Mouse (Mus musculus): Measurements from ENCODE around the gene Hbq1a. TPM values are rescaled to one million over a fixed set of nuclear protein-coding genes. Genes with fewer than 3 reads are reported as not detected.
"Not testable (repeated sequence)": the region's sequence is repeated elsewhere in the genome, so short reads cannot be mapped to it uniquely, and the experiment has no call there.

The Hbq1a gene
- polyA plus RNA-seq, 1 experiment from 2014 or later = not detected

DNA sequence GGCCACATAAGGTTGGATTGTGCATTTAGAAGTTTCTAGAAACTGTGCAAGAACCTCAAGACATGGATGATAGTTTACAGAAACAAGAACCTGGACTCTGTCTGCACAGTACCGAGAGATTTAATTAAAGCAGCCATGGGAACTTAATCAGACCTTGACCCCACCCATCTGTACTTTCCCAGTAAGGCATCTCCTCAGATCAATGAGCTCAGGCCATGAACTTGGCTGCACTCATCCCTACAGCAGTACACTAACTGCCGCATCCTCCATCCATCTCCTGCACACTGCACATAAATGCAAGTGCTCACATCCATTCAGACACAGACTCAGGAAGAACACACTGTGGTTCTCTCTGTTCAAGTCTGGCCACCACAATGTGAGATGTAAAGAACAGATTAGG lies 19.2 kb upstream of the Hbq1a start:
- no peaks in the 10 kb centered on the region for H3K9me3 ChIP-seq (ENCODE audit: control insufficient read depth, low read length)
- WGBS = 52% methylated on average over 2 of the region's 2 CpGs
- no peak overlapping the region for H3K4me2 ChIP-seq (replicated peaks; ENCODE audit: low read depth, low read length)
- no peaks in the 10 kb centered on the region for H3K36me3 ChIP-seq (ENCODE audit: control insufficient read depth, insufficient read depth, low read length)
- H3K27me3 ChIP-seq (ENCODE audit: control insufficient read depth, insufficient read depth, low read length) = peaks cover 5% of the 10 kb centered on the region; the same call in 1 of the 2 replicates
- H3K4me1 ChIP-seq (ENCODE audit: control insufficient read depth, insufficient read depth, low read length) = no peaks in the 10 kb centered on the region
- no peak overlapping the region for H3K27ac ChIP-seq (ENCODE audit: low read depth, low read length)
- ATAC-seq (ENCODE audit: low FRiP score, low TSS enrichment) = no peak
- no peak overlapping the region for H3K4me3 ChIP-seq (ENCODE audit: low read length)
- no peak overlapping the region for H3K9ac ChIP-seq (ENCODE audit: low read depth, low read length)

GRCm38 (mm10) chr11:32281416-32282144 lies 18.3 kb upstream of the Hbq1a start:
- Histone ChIP-seq H3K4me2 (replicated peaks; ENCODE audit: low read depth, low read length) (no peak overlapping the region), H3K27ac (ENCODE audit: low read depth, low read length) (no peak overlapping the region), H3K4me1 (ENCODE audit: control insufficient read depth, insufficient read depth, low read length) (no peaks in the 10 kb centered on the region), H3K27me3 (ENCODE audit: control insufficient read depth, insufficient read depth, low read length) (peaks cover 5% of the 10 kb centered on the region; the same call in 1 of the 2 replicates), H3K9me3 (ENCODE audit: control insufficient read depth, low read length) (no peaks in the 10 kb centered on the region), H3K36me3 (ENCODE audit: control insufficient read depth, insufficient read depth, low read length) (no peaks in the 10 kb centered on the region), H3K9ac (ENCODE audit: low read depth, low read length) (no peak overlapping the region), H3K4me3 (ENCODE audit: low read length) (no peak overlapping the region)
- no peak for ATAC-seq (ENCODE audit: low FRiP score, low TSS enrichment)
- 74% methylated on average over 1 of the region's 1 CpGs for WGBS

DNA sequence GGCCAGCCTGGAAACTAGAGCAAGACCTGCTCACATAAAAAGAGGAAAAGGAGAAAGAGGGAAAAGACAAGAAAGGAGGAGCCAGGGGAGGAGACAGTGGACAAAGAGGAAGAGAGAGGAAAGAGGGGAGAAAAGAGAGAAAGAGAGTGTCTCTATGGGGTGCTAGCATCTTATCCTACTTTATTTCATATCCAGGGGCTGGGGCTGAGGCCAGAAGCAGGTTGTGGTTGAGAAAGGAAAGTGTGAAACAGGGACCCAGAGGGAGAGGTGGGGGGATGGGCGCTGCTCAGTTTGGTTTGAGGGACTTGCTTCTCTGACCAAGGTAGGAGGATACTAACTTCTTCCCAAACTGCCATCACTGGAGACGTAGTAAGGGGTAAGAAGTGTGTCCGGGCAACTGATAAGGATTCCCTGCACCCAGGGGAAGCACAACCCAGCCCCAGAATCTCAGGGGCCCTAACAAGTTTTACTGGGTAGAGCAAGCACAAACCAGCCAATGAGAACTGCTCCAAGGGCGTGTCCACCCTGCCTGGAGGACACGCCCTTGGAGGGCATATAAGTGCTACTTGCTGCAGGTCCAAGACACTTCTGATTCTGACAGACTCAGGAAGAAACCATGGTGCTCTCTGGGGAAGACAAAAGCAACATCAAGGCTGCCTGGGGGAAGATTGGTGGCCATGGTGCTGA lies 16.6 kb upstream of the Hbq1a start, which contains the start of gene Hba-a1:
Hba-a1 (plus strand) TSS at position 421 of the 687 bp plus-strand sequence.
- WGBS = no CpG with 5 or more reads among the region's 5 CpGs

DNA sequence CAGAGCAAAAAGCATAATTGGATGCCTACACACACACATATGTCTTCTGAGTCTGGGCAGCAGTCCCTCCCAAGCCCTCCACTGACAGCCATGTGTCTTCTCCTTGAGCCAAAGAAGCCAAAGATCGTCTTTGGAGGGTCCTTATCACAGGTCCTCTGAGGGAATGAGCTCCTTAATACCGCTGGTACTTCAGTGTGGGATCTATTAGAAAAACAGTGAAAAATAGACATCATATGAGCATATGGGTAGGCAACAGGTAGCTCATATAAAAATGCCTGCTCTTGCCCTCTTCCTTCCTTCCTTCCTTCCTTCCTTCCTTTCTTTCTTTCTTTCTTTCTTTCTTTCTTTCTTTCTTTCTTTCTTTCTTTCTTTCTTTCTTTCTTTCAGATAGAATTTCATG lies 15.3 kb upstream of the Hbq1a start:
- H3K4me2 ChIP-seq (replicated peaks; ENCODE audit: low read depth, low read length); H3K4me1 ChIP-seq (ENCODE audit: control insufficient read depth, insufficient read depth, low read length); H3K9me3 ChIP-seq (ENCODE audit: control insufficient read depth, low read length); H3K4me3 ChIP-seq (ENCODE audit: low read length); H3K27ac ChIP-seq (ENCODE audit: low read depth, low read length); H3K9ac ChIP-seq (ENCODE audit: low read depth, low read length); ATAC-seq (ENCODE audit: low FRiP score, low TSS enrichment); H3K27me3 ChIP-seq (ENCODE audit: control insufficient read depth, insufficient read depth, low read length); H3K36me3 ChIP-seq (ENCODE audit: control insufficient read depth, insufficient read depth, low read length): not testable (repeated sequence)
- 64% methylated on average over 2 of the region's 2 CpGs for WGBS

More for the DNA sequence above, 16.6 kb upstream of the Hbq1a start, which contains the start of gene Hba-a1:
- H3K9ac ChIP-seq (ENCODE audit: low read depth, low read length); H3K36me3 ChIP-seq (ENCODE audit: control insufficient read depth, insufficient read depth, low read length); H3K27ac ChIP-seq (ENCODE audit: low read depth, low read length); ATAC-seq (ENCODE audit: low FRiP score, low TSS enrichment); H3K4me2 ChIP-seq (replicated peaks; ENCODE audit: low read depth, low read length); H3K27me3 ChIP-seq (ENCODE audit: control insufficient read depth, insufficient read depth, low read length); H3K9me3 ChIP-seq (ENCODE audit: control insufficient read depth, low read length); H3K4me3 ChIP-seq (ENCODE audit: low read length); H3K4me1 ChIP-seq (ENCODE audit: control insufficient read depth, insufficient read depth, low read length): not testable (repeated sequence)

- no peak for ATAC-seq (ENCODE audit: low FRiP score, low TSS enrichment)
- Histone ChIP-seq H3K9ac (ENCODE audit: low read depth, low read length) (no peak overlapping the region), H3K36me3 (ENCODE audit: control insufficient read depth, insufficient read depth, low read length) (no peaks in the 10 kb centered on the region), H3K4me1 (ENCODE audit: control insufficient read depth, insufficient read depth, low read length) (no peaks in the 10 kb centered on the region), H3K4me3 (ENCODE audit: low read length) (no peak overlapping the region), H3K27me3 (ENCODE audit: control insufficient read depth, insufficient read depth, low read length) (peaks cover 6% of the 10 kb centered on the region; the same call in 1 of the 2 replicates), H3K4me2 (replicated peaks; ENCODE audit: low read depth, low read length) (no peak overlapping the region), H3K9me3 (ENCODE audit: control insufficient read depth, low read length) (no peaks in the 10 kb centered on the region), H3K27ac (ENCODE audit: low read depth, low read length) (no peak overlapping the region)
- 84% methylated on average over 7 of the region's 7 CpGs for WGBS
Observed at GRCm38 (mm10) chr11:32285031-32285775, 14.7 kb upstream of the Hbq1a start.

DNA sequence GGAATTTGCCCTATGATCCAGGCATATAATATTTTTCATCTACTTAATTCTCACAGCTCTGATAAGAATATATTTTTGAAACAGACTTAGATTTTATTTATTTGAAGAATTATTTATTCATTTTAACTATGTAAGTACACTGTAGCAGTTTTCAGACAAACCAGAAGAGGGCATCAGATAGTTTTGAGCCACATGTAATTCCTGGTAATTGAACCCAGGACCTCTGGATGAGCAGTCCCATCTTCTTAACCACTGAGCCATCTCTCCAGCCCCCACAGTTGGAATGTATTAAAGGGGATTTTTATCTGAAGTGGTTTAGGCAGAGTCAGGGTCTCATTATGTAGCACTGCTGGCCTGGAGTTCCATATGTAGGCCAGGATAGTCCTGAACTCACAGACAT lies 14.0 kb upstream of the Hbq1a start:
- not testable (repeated sequence) for ATAC-seq (ENCODE audit: low FRiP score, low TSS enrichment); H3K36me3 ChIP-seq (ENCODE audit: control insufficient read depth, insufficient read depth, low read length); H3K27me3 ChIP-seq (ENCODE audit: control insufficient read depth, insufficient read depth, low read length); H3K4me2 ChIP-seq (replicated peaks; ENCODE audit: low read depth, low read length); H3K27ac ChIP-seq (ENCODE audit: low read depth, low read length); H3K4me1 ChIP-seq (ENCODE audit: control insufficient read depth, insufficient read depth, low read length); H3K9me3 ChIP-seq (ENCODE audit: control insufficient read depth, low read length); H3K9ac ChIP-seq (ENCODE audit: low read depth, low read length); H3K4me3 ChIP-seq (ENCODE audit: low read length)

GRCm38 (mm10) chr11:32286695-32287492 lies 13.0 kb upstream of the Hbq1a start, which contains the start of gene Hbq1b:
Hbq1b (plus strand) TSS chr11:32286965.
- Histone ChIP-seq H3K4me2 (replicated peaks; ENCODE audit: low read depth, low read length) (peak within 1 kb of the TSS; percentile 41; the same call in 1 of the 2 replicates), H3K4me3 (ENCODE audit: low read length) (peak within 1 kb of the TSS; percentile 25; the same call in 1 of the 2 replicates)
- H3K4me1 ChIP-seq (ENCODE audit: control insufficient read depth, insufficient read depth, low read length); H3K27ac ChIP-seq (ENCODE audit: low read depth, low read length); H3K27me3 ChIP-seq (ENCODE audit: control insufficient read depth, insufficient read depth, low read length); H3K36me3 ChIP-seq (ENCODE audit: control insufficient read depth, insufficient read depth, low read length); H3K9me3 ChIP-seq (ENCODE audit: control insufficient read depth, low read length); H3K9ac ChIP-seq (ENCODE audit: low read depth, low read length): not testable (repeated sequence)
- 23% methylated on average over 30 of the region's 33 CpGs for WGBS
- peak; percentile 75 for ATAC-seq (ENCODE audit: low FRiP score, low TSS enrichment)

DNA sequence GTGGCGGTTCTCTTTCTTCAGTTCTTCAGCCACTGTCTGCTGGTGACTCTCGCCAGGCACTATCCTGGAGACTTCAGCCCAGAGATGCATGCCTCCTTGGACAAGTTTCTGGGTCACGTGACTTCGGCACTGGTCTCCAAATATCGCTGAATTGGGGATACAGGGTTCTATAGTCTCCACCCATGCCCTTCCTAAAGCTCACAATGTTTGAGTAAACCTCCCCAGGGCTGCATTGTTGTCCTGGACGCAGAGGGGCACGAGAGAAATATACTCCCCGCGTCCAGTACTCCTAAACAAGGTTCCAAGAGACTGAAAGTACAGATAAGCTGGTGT lies 12.4 kb upstream of the Hbq1a start:
- no peak overlapping the region for H3K4me2 ChIP-seq (replicated peaks; ENCODE audit: low read depth, low read length)
- no peak for ATAC-seq (ENCODE audit: low FRiP score, low TSS enrichment)
- no peaks in the 10 kb centered on the region for H3K36me3 ChIP-seq (ENCODE audit: control insufficient read depth, insufficient read depth, low read length)
- H3K27me3 ChIP-seq (ENCODE audit: control insufficient read depth, insufficient read depth, low read length) = peaks cover 4% of the 10 kb centered on the region; the same call in 1 of the 2 replicates
- no peaks in the 10 kb centered on the region for H3K4me1 ChIP-seq (ENCODE audit: control insufficient read depth, insufficient read depth, low read length)
- no peaks in the 10 kb centered on the region for H3K9me3 ChIP-seq (ENCODE audit: control insufficient read depth, low read length)
- WGBS = 67% methylated on average over 9 of the region's 9 CpGs
- H3K9ac ChIP-seq (ENCODE audit: low read depth, low read length) = no peak overlapping the region
- no peak overlapping the region for H3K4me3 ChIP-seq (ENCODE audit: low read length)
- H3K27ac ChIP-seq (ENCODE audit: low read depth, low read length) = no peak overlapping the region
